Mouse (Mus musculus) liver, postnatal 0 days (tissue): ENCODE results near the gene Vamp1.

Source experiments
- CTCF ChIP-seq: sonication (generic); IDR thresholded peaks from 2 replicates; pipeline ENCODE4 v1.5.1; 2016; ENCODE audit warnings: antibody characterized with exemption, low read depth
- EP300 ChIP-seq: IDR thresholded peaks from 2 replicates; pipeline ENCODE4 v1.6.1; 2016; ENCODE audit warnings: antibody characterized with exemption, low read depth, mild to moderate bottlenecking

GRCm38 (mm10) chr6:125172474-125172873, 42.9 kb upstream of the Vamp1 start:
- TF ChIP-seq CTCF: no peak
- peak; percentile 56; the same call in 1 of the 2 replicates for TF ChIP-seq EP300
